Mouse (Mus musculus): ENCODE data around the gene 1700001O22Rik. TPM values are rescaled to one million over a fixed set of nuclear protein-coding genes. Genes with fewer than 3 reads are reported as not detected.

The 1700001O22Rik gene
- 1 to 10 TPM; 4.9 to 5.2 TPM for total RNA-seq (2021)
- long read RNA-seq, partial matches to known transcripts: 0 of 1 reads
- long read RNA-seq, other reads (novel, unspliced or antisense): 0 of 1 reads

GRCm38 (mm10) chr2:30803604-30804003 is at the start of gene 1700001O22Rik:
1700001O22Rik (minus strand) TSS chr2:30803661.
- DNase-seq (ENCODE audit: low spot score in 2 of 2): no peak

DNA sequence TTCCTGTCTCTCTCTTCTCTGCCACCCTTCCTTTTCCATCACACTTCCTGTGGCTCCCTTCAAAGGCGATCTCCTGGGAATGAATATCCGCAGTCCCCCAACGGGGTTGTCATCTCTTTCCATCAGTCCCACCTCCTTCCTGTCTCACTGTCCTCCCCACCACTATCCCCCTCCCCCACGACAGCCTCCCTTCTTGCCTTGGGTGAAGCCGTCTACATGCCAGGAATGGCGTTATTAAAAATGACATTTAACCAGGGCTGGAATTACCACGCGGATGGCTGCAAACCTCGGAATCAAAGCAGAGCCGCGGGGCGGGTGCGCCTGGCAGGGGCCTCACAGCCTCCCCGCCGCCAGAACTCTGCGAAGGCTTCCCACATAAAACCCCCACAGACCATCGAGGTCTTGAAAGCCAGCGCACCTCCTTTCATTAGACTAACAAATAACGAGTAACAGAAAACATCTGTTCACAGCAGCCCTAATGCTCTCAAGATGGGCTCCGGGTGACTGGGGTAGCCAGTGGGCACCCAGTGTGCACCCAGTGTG is 49.4 kb upstream of the 1700001O22Rik start:
- DNase-seq (ENCODE audit: low spot score in 2 of 2): no peak

DNA sequence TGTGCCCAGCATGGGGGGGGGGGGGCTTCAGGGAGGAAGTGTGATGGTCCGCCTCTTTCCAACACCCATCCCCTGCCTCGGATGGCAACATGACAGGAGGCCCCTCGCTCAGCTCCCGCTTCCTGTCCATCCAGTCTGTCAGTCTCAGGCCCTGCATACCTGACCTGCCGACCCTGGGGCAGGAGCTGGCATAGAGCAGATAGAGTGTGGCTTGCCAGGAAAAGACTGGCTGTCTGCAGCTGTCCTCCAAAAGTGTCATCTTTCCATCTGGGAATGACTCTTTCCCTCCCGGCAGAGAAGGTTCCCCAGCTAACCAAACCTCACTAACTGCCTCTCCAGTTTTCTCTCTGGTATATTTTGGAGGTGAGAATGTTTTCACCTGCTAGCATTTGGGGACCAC is 47.1 kb upstream of the 1700001O22Rik start:
- DNase-seq (ENCODE audit: low spot score in 2 of 2): no peak

- no peak for DNase-seq (ENCODE audit: low spot score in 2 of 2)
Measured at GRCm38 (mm10) chr2:30848184-30848583, 44.7 kb upstream of the 1700001O22Rik start.

DNA sequence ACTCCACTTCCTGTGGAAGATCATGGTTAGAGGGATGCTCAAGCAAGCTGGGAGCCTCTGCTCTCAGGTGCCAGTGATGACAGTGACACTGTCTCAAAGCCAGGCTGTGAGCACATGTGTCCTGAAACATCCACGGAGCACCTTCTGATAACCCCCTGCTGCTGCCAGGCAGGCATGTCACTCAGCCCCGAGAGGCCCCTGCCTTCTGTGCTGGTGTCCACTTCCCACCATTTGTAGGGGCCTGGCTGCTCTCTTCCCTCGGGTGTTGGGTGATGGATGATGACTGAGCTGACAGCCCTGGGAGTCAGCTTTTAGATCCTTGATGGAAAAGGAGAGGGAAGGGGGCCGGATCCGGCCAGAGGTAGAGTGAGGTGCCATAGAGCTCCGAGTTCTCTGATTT is 43.3 kb upstream of the 1700001O22Rik start:
- no peak for DNase-seq (ENCODE audit: low spot score in 2 of 2)

- DNase-seq (ENCODE audit: low spot score in 2 of 2): no peak
Measured at GRCm38 (mm10) chr2:30846236-30846635, 42.8 kb upstream of the 1700001O22Rik start.

GRCm38 (mm10) chr2:30845152-30846070 is 42.0 kb upstream of the 1700001O22Rik start:
- no peak for DNase-seq (ENCODE audit: low spot score in 2 of 2)

DNA sequence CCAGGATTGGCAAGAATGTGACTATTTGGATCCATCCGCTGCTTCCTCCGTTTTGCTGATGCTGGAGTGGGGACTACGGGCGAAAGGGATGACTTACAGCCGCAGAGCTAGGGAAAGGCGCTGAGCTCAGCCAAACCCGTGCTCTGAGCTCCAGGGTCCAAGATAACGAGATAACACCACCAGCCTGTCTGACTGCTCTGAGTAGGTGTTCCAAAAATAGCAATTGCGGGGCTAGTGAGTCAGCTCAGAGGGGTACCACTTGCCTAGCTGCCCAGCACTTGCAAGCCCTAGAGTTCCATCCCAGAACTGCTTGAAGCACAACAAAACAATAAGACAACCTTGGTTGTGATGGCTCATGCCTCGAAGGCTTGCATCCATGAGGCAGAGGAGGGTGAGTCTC is 39.2 kb upstream of the 1700001O22Rik start:
- no peak for DNase-seq (ENCODE audit: low spot score in 2 of 2)

DNA sequence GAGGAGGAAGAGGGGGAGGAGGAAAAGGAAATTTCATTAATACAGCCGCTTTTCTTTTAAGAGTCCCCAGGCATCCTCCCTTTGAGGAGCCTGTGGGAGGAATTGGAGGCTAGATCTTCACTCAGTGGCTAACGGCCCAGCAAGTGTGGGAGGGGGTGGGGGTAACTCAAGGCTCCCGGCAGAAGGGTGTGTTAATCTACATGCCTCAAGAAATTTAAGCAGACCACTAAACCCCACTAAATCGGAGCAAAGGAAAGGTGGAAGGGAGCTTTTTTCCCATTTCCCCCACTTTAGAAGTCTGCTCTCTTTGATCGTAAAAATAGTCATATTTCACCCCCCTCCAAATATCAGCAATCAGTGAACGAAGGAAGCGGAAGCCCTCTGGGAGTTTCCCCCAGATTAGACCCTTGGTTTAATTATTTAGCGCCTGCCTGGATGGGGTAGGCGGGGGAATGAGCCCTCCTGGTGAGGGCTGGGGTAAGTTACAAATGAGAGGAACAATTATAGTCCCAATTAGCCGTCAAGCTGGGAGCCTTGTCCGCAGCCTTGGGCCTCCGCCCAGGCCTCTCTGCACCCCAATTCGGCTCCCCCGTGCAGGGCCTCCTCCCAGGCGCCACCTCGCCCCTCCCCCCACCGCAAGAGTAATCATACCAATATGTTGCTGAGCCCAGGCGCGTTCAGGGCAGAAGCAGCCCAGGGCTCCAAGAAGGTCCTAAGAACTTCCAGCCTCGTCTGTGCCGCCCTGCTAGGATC is 33.0 kb upstream of the 1700001O22Rik start:
- no peak for DNase-seq (ENCODE audit: low spot score in 2 of 2)

GRCm38 (mm10) chr2:30834373-30835022 is 31.0 kb upstream of the 1700001O22Rik start, which contains the start of gene Prrx2:
Prrx2 (plus strand) TSS chr2:30834972.
- DNase-seq (ENCODE audit: low spot score in 2 of 2): no peak

DNA sequence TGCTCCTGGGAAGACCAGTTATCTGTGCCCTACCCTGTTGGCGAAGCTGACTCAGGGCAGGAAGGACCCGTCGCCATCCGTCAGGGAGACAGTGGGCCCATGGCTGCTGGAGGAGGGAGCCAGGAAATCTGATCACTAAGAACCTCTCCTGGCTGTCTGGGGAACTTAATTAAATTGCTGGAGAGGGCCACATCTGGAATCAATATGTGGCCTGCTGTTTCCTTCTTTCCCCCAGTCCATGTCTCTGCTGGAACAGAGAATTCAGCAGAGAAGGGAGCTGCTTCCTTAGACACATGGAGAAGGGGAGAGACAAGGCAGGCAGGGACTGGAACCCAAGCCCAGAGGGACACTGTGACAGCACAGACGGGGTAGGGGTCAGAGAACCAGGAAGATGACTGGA is 30.2 kb upstream of the 1700001O22Rik start:
- DNase-seq (ENCODE audit: low spot score in 2 of 2): no peak

DNA sequence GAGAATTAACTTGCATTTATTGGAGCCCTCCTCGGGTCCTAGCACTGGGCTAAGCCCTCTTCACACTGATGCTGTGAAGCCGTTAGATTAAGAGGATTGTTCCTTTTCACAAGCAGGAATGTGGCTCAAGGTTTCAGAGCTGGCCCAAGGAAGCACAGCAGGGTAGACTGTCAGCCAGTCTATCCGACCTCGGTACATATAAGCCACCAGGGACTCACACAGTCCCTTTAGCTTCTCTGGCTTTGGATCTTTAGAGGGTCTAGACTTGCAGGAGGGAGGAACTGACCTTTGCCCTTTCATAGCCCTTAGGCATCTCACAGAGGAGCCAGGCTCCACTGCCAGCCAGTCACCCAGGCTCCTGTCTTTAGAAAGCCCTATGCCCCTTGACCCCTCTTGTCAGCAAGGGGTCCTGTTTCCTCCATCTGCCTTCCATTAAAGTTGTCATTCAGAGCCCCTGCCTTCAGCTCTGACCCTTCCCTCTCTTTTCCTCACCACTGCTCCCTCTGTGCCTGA is 26.9 kb upstream of the 1700001O22Rik start, which contains the start of gene Asb6:
Gene Asb6, minus strand, starts transcription at position 51 of the 513 bp plus-strand sequence.
- DNase-seq (ENCODE audit: low spot score in 2 of 2): no peak

- no peak for DNase-seq (ENCODE audit: low spot score in 2 of 2)
Measured at GRCm38 (mm10) chr2:30829315-30829714, 25.9 kb upstream of the 1700001O22Rik start.

GRCm38 (mm10) chr2:30827749-30828475 is 24.5 kb upstream of the 1700001O22Rik start:
- peak; percentile 89 to 96 for DNase-seq (ENCODE audit: low spot score in 2 of 2)

DNA sequence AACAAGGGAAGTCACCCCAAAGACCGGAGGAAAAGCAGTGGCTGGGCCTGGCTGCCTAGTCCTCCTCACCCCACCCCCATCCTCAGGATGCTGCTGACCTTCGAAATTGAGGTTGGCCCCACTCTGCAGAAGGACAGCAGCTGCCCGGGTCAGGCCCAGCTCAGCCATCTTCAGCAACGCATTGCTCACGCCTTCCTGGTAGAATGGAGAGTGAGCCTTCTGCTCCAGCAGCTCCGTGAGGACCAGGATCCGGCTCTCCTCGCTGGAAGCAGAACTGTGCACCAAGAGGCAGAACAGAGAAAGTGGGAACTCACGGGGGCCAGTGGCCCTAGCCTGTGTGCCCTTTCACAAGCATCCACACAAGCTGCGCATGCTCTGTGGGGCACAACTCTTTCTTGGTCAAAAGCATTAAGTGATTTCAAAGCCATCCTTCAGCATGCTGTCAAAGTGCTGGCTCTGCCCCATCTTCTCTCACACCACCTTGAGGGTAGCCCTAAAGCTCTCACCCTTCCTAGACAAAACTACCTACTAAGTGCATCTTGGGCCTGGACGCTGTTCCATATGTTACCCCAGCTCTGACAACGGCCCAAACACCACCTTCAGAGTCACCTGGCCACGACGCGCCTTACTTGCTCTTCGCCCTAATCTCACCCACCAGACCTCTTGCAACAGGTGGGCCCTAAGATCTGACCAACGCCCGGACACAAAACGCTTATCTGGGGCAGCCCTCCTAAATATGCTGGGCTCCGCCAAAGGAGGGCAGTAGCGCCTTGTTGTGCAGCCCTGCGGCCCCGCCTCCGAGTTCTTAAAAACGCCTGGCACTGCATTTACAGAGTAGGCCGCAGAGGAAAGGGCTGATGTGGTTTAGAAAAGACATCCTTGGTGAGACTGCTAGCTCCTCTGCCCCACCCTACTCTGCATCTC is 23.6 kb upstream of the 1700001O22Rik start:
- peak; percentile 57 to 60 for DNase-seq (ENCODE audit: low spot score in 2 of 2)

GRCm38 (mm10) chr2:30823385-30824153 is 20.1 kb upstream of the 1700001O22Rik start:
- DNase-seq (ENCODE audit: low spot score in 2 of 2): peak in 1 of 2 experiments; percentile 39

DNA sequence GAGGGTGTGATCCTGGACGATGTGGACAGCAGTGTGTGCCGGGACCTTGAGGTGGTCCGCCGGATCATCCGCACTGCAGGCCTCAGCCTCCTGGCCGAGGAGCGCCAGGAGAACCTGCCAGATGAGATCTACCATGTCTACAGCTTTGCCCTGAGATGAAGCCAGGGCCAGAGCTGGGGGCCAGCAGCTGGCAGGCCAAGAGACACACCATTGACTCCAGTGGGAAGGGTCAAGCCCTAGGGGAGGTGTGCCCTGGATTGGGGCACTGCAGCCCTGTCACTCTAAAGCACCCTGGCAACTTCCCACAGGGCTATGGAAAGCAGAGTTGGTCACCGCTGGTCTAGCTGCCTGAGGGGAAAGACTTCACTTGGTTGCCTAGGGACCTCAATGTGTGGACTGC is 19.0 kb upstream of the 1700001O22Rik start:
- DNase-seq (ENCODE audit: low spot score in 2 of 2): no peak

GRCm38 (mm10) chr2:30821073-30821472 is 17.6 kb upstream of the 1700001O22Rik start:
- no peak for DNase-seq (ENCODE audit: low spot score in 2 of 2)

Data from layer of hippocampus, adult 18-20 months (tissue).